Mouse (Mus musculus): ENCODE measurements around the gene Egr2. TPM values are rescaled to one million over a fixed set of nuclear protein-coding genes. Genes with fewer than 3 reads are reported as not detected.
A peak's percentile ranks its signal among the peaks of the same experiment; 100 is the strongest.

Egr2 gene
- polyA plus RNA-seq, 1 experiment from 2014 or later, result 0.97 TPM

GRCm38 (mm10) chr10:67504046-67504445, 31.2 kb upstream of the Egr2 start:
- Histone ChIP-seq H3K9me3 (ENCODE audit: control insufficient read depth, low read length) (no peaks in the 10 kb centered on the region), H3K4me2 (replicated peaks; ENCODE audit: low read depth, low read length) (no peak overlapping the region), H3K9ac (ENCODE audit: low read depth, low read length) (no peak overlapping the region), H3K4me1 (ENCODE audit: control insufficient read depth, insufficient read depth, low read length) (no peaks in the 10 kb centered on the region), H3K27me3 (ENCODE audit: control insufficient read depth, insufficient read depth, low read length) (no peaks in the 10 kb centered on the region), H3K4me3 (ENCODE audit: low read length) (no peak overlapping the region), H3K27ac (ENCODE audit: low read depth, low read length) (no peak overlapping the region), H3K36me3 (ENCODE audit: control insufficient read depth, insufficient read depth, low read length) (no peaks in the 10 kb centered on the region)
- 60% methylated on average over 5 of the region's 5 CpGs for WGBS
- no peak for ATAC-seq (ENCODE audit: low FRiP score, low TSS enrichment)

- H3K4me3 ChIP-seq (ENCODE audit: low read length), result no peak overlapping the region
- H3K4me2 ChIP-seq (replicated peaks; ENCODE audit: low read depth, low read length), result no peak overlapping the region
- 74% methylated on average over 3 of the region's 3 CpGs for WGBS
- ATAC-seq (ENCODE audit: low FRiP score, low TSS enrichment), result no peak
- no peaks in the 10 kb centered on the region for H3K27me3 ChIP-seq (ENCODE audit: control insufficient read depth, insufficient read depth, low read length)
- no peaks in the 10 kb centered on the region for H3K4me1 ChIP-seq (ENCODE audit: control insufficient read depth, insufficient read depth, low read length)
- H3K36me3 ChIP-seq (ENCODE audit: control insufficient read depth, insufficient read depth, low read length), result no peaks in the 10 kb centered on the region
- H3K9ac ChIP-seq (ENCODE audit: low read depth, low read length), result no peak overlapping the region
- H3K9me3 ChIP-seq (ENCODE audit: control insufficient read depth, low read length), result no peaks in the 10 kb centered on the region
- no peak overlapping the region for H3K27ac ChIP-seq (ENCODE audit: low read depth, low read length)
Measured at GRCm38 (mm10) chr10:67505248-67505647, 30.0 kb upstream of the Egr2 start.

- Histone ChIP-seq H3K9ac (ENCODE audit: low read depth, low read length) (no peak overlapping the region), H3K4me2 (replicated peaks; ENCODE audit: low read depth, low read length) (no peak overlapping the region), H3K27me3 (ENCODE audit: control insufficient read depth, insufficient read depth, low read length) (no peaks in the 10 kb centered on the region), H3K27ac (ENCODE audit: low read depth, low read length) (no peak overlapping the region), H3K9me3 (ENCODE audit: control insufficient read depth, low read length) (no peaks in the 10 kb centered on the region), H3K4me3 (ENCODE audit: low read length) (no peak overlapping the region), H3K4me1 (ENCODE audit: control insufficient read depth, insufficient read depth, low read length) (no peaks in the 10 kb centered on the region), H3K36me3 (ENCODE audit: control insufficient read depth, insufficient read depth, low read length) (no peaks in the 10 kb centered on the region)
- WGBS, result 78% methylated on average over 8 of the region's 8 CpGs
- ATAC-seq (ENCODE audit: low FRiP score, low TSS enrichment), result no peak
Measured at GRCm38 (mm10) chr10:67512211-67512610, 23.1 kb upstream of the Egr2 start.

GRCm38 (mm10) chr10:67512871-67513270, 22.4 kb upstream of the Egr2 start:
- Histone ChIP-seq H3K9me3 (ENCODE audit: control insufficient read depth, low read length) (no peaks in the 10 kb centered on the region), H3K4me3 (ENCODE audit: low read length) (no peak overlapping the region), H3K9ac (ENCODE audit: low read depth, low read length) (no peak overlapping the region), H3K36me3 (ENCODE audit: control insufficient read depth, insufficient read depth, low read length) (no peaks in the 10 kb centered on the region), H3K4me2 (replicated peaks; ENCODE audit: low read depth, low read length) (no peak overlapping the region), H3K4me1 (ENCODE audit: control insufficient read depth, insufficient read depth, low read length) (no peaks in the 10 kb centered on the region), H3K27me3 (ENCODE audit: control insufficient read depth, insufficient read depth, low read length) (no peaks in the 10 kb centered on the region), H3K27ac (ENCODE audit: low read depth, low read length) (no peak overlapping the region)
- no peak for ATAC-seq (ENCODE audit: low FRiP score, low TSS enrichment)
- 57% methylated on average over 7 of the region's 7 CpGs for WGBS

- Histone ChIP-seq H3K4me2 (replicated peaks; ENCODE audit: low read depth, low read length) (no peak overlapping the region), H3K9ac (ENCODE audit: low read depth, low read length) (no peak overlapping the region), H3K4me3 (ENCODE audit: low read length) (no peak overlapping the region), H3K27ac (ENCODE audit: low read depth, low read length) (no peak overlapping the region), H3K36me3 (ENCODE audit: control insufficient read depth, insufficient read depth, low read length) (no peaks in the 10 kb centered on the region), H3K9me3 (ENCODE audit: control insufficient read depth, low read length) (no peaks in the 10 kb centered on the region), H3K4me1 (ENCODE audit: control insufficient read depth, insufficient read depth, low read length) (no peaks in the 10 kb centered on the region), H3K27me3 (ENCODE audit: control insufficient read depth, insufficient read depth, low read length) (no peaks in the 10 kb centered on the region)
- no peak for ATAC-seq (ENCODE audit: low FRiP score, low TSS enrichment)
- WGBS, result 87% methylated on average over 3 of the region's 3 CpGs
Measured at GRCm38 (mm10) chr10:67518733-67519132, 16.5 kb upstream of the Egr2 start.

GRCm38 (mm10) chr10:67524130-67524529, 11.1 kb upstream of the Egr2 start:
- Histone ChIP-seq H3K4me1 (ENCODE audit: control insufficient read depth, insufficient read depth, low read length) (no peaks in the 10 kb centered on the region), H3K4me3 (ENCODE audit: low read length) (no peak overlapping the region), H3K27me3 (ENCODE audit: control insufficient read depth, insufficient read depth, low read length) (no peaks in the 10 kb centered on the region), H3K36me3 (ENCODE audit: control insufficient read depth, insufficient read depth, low read length) (no peaks in the 10 kb centered on the region), H3K27ac (ENCODE audit: low read depth, low read length) (no peak overlapping the region), H3K9ac (ENCODE audit: low read depth, low read length) (no peak overlapping the region), H3K4me2 (replicated peaks; ENCODE audit: low read depth, low read length) (no peak overlapping the region), H3K9me3 (ENCODE audit: control insufficient read depth, low read length) (no peaks in the 10 kb centered on the region)
- 87% methylated on average over 3 of the region's 3 CpGs for WGBS
- ATAC-seq (ENCODE audit: low FRiP score, low TSS enrichment), result no peak

- Histone ChIP-seq H3K27me3 (ENCODE audit: control insufficient read depth, insufficient read depth, low read length) (no peaks in the 10 kb centered on the region), H3K36me3 (ENCODE audit: control insufficient read depth, insufficient read depth, low read length) (no peaks in the 10 kb centered on the region), H3K4me1 (ENCODE audit: control insufficient read depth, insufficient read depth, low read length) (no peaks in the 10 kb centered on the region), H3K4me2 (replicated peaks; ENCODE audit: low read depth, low read length) (no peak overlapping the region), H3K9me3 (ENCODE audit: control insufficient read depth, low read length) (no peaks in the 10 kb centered on the region), H3K4me3 (ENCODE audit: low read length) (no peak overlapping the region), H3K27ac (ENCODE audit: low read depth, low read length) (no peak overlapping the region), H3K9ac (ENCODE audit: low read depth, low read length) (no peak overlapping the region)
- 77% methylated on average over 7 of the region's 7 CpGs for WGBS
- no peak for ATAC-seq (ENCODE audit: low FRiP score, low TSS enrichment)
Measured at GRCm38 (mm10) chr10:67524694-67525093, 10.6 kb upstream of the Egr2 start.

GRCm38 (mm10) chr10:67526435-67526834, 8.8 kb upstream of the Egr2 start:
- Histone ChIP-seq H3K9me3 (ENCODE audit: control insufficient read depth, low read length) (no peaks in the 10 kb centered on the region), H3K9ac (ENCODE audit: low read depth, low read length) (no peak overlapping the region), H3K36me3 (ENCODE audit: control insufficient read depth, insufficient read depth, low read length) (no peaks in the 10 kb centered on the region), H3K27me3 (ENCODE audit: control insufficient read depth, insufficient read depth, low read length) (no peaks in the 10 kb centered on the region), H3K4me1 (ENCODE audit: control insufficient read depth, insufficient read depth, low read length) (no peaks in the 10 kb centered on the region), H3K4me2 (replicated peaks; ENCODE audit: low read depth, low read length) (no peak overlapping the region), H3K4me3 (ENCODE audit: low read length) (no peak overlapping the region), H3K27ac (ENCODE audit: low read depth, low read length) (no peak overlapping the region)
- 73% methylated on average over 9 of the region's 9 CpGs for WGBS
- no peak for ATAC-seq (ENCODE audit: low FRiP score, low TSS enrichment)

- Histone ChIP-seq H3K27me3 (ENCODE audit: control insufficient read depth, insufficient read depth, low read length) (peaks cover 21% of the 10 kb centered on the region), H3K4me2 (replicated peaks; ENCODE audit: low read depth, low read length) (no peak overlapping the region), H3K4me1 (ENCODE audit: control insufficient read depth, insufficient read depth, low read length) (no peaks in the 10 kb centered on the region), H3K9me3 (ENCODE audit: control insufficient read depth, low read length) (no peaks in the 10 kb centered on the region), H3K9ac (ENCODE audit: low read depth, low read length) (no peak overlapping the region), H3K4me3 (ENCODE audit: low read length) (no peak overlapping the region), H3K27ac (ENCODE audit: low read depth, low read length) (no peak overlapping the region), H3K36me3 (ENCODE audit: control insufficient read depth, insufficient read depth, low read length) (no peaks in the 10 kb centered on the region)
- no peak for ATAC-seq (ENCODE audit: low FRiP score, low TSS enrichment)
- WGBS, result 71% methylated on average over 4 of the region's 4 CpGs
Measured at GRCm38 (mm10) chr10:67529769-67530168, 5.5 kb upstream of the Egr2 start.

GRCm38 (mm10) chr10:67535972-67536371, 697 bp downstream of the Egr2 start:
- Histone ChIP-seq H3K9ac (ENCODE audit: low read depth, low read length) (peak overlapping the region; percentile 34; the same call in 1 of the 2 replicates), H3K4me1 (ENCODE audit: control insufficient read depth, insufficient read depth, low read length) (peaks cover 18% of the 10 kb centered on the region), H3K27ac (ENCODE audit: low read depth, low read length) (no peak overlapping the region), H3K36me3 (ENCODE audit: control insufficient read depth, insufficient read depth, low read length) (no peaks in the 10 kb centered on the region), H3K27me3 (ENCODE audit: control insufficient read depth, insufficient read depth, low read length) (peaks cover 69% of the 10 kb centered on the region), H3K4me2 (replicated peaks; ENCODE audit: low read depth, low read length) (peak overlapping the region; percentile 95), H3K4me3 (ENCODE audit: low read length) (peak overlapping the region; percentile 62), H3K9me3 (ENCODE audit: control insufficient read depth, low read length) (no peaks in the 10 kb centered on the region)
- peak; percentile 54 for ATAC-seq (ENCODE audit: low FRiP score, low TSS enrichment)
- whole genome bisulfite sequencing, result under 1% methylated on average over 35 of the region's 35 CpGs
